Mouse (Mus musculus) cortical plate, adult 2 months (tissue): ENCODE results near the gene Bicd1.

Experiments
- CTCF ChIP-seq: fragments of 200-500 bp; IDR thresholded peaks from 2 replicates; pipeline ENCODE4 v1.5.1; 2011; ENCODE audit warnings: mild to moderate bottlenecking, control low read depth, low read length; ENCODE audit not compliant: insufficient read depth; ENCODE audit errors: extremely low read depth
- POLR2A ChIP-seq: fragments of 200-500 bp; IDR thresholded peaks from 2 replicates; pipeline ENCODE4 v1.6.1; 2011; ENCODE audit warnings: mild to moderate bottlenecking, low read length, control low read depth; ENCODE audit not compliant: insufficient read depth; ENCODE audit errors: extremely low read depth

- TF ChIP-seq CTCF = no peak
- no peak for TF ChIP-seq POLR2A
These were observed 158.5 kb downstream of the Bicd1 start for GRCm38 (mm10) chr6:149567219-149567618.
